Mouse (Mus musculus) embryo, embryonic 9.5 days (tissue): Measurements from ENCODE around the gene Higd1c.
A peak's percentile ranks its signal among the peaks of the same experiment; 100 is the strongest.
"Not testable (repeated sequence)": the region's sequence is repeated elsewhere in the genome, so short reads cannot be mapped to it uniquely, and the experiment has no call there.

ENCODE experiments used
- DNase-seq: peaks from one replicate; pipeline ENCODE4 v3.0.0-alpha.2; 2017; ENCODE audit errors: extremely low spot score

The Higd1c gene

DNA sequence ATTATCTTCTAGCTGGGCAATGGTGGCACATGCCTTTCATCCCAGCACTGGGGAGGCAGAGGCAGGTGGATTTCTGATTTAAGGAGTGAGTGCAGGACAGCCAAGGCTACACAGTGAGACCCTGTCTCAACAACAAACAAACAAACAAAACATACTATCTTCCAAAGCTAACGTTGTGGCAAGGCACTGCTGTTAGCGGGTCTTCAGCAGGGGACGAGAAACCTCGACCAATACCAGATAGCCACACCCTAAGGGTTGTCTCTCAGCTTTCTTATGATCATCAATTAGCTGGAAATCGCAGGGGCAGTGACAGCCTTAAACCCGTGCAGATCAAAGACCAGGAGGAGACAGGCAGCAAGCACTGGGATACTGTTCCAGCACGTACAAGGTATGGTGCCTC is at the start of gene Higd1c:
Higd1c (plus strand) TSS at position 301 of the 400 bp plus-strand sequence.
- no peak for DNase-seq

DNA sequence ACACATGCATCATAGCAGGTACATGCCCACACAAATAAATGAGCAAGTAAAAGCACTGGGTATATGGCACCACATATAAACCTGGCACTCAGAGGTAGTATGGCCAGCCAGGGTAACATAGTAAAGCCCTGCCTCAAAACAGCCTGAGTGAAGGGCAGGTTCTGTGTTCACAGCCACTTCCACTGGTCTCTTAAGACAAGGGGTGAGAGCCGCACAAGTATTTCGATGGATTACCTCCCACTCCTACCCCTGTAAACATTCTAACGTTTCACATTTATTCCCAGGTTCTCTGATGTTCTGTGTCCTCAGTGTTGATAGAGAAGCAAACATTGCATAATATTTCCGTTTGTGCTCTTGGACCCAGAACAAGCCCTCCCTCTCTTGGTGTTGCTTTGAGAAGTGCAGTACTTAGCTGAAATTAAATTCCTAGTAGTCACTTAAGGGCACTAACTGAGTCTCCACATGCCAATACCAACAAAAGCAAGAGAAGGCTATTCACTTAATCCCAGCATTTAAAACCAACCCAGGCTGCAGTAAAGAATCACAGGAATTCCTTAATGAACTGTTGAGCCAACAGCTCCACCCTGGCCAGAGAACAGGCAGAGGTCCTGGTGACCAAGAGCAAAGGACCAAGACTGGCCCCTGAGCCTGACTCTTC is 46.2 kb upstream of the Higd1c start:
- not testable (repeated sequence) for DNase-seq

DNA sequence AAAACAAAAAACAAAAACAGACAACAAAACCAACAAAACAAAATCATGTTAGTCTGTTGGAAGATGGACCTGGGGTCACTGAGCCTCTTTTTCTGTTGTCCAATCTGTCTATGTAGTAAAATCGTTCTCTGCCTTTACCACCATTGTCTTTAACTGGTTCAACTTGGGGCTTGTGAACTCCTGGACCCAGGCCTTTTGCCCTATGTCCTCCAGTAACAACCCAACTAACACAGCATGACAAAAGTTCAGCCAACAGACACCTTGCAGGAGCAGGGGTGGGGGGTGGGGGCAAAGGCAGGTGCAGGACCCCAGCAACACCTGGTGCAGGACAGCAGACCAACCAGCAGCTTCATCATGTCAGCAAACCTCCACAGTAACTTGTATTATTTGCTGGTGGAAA is 44.5 kb upstream of the Higd1c start:
- no peak for DNase-seq

GRCm38 (mm10) chr15:100320295-100320905 is 43.9 kb upstream of the Higd1c start:
- no peak for DNase-seq

- peak; percentile 24 for DNase-seq
These were observed 43.2 kb upstream of the Higd1c start for GRCm38 (mm10) chr15:100321134-100321533.

DNA sequence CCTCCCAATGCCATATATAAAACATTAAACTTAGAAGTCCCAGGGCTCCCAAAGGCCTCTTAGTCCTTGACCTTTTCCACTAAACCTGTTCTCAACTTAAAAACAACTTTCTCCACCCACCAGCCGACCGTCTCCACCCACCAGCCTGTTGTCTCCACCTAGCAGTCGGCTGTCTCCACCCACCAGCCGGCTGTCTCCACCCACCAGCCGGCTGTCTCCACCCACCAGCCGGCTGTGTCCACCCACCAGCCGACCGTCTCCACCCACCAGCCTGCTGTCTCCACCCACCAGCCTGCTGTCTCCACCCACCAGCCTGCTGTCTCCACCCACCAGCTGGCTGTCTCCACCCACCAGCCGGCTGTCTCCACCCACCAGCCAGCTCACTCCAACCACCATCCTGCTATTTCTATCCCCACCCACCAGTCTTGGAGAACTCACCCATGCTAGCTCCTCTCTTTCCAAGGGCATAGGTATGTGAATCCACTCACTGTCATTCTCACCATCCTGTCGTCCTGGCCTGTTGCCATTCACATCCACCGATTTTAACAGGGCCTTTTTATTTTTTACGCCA is 40.2 kb upstream of the Higd1c start:
- DNase-seq = no peak

DNA sequence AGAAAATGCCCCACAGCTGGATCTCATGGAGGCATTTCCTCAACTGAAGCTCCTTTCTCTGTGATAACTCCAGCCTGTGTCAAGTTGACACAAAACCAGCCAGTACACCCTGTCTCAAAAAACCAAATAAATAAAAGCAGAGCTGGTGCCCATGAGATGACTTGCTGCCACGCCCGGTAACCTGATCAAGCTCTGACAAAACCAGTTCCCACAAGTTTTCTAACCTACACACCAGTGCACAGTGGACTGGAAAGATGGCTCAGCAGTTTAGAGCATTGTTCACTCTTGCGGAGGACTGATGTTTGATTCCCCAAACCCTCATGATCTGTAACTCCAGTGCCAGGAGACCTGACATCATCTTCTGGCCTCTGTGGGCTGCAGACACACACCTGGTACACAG is 39.1 kb upstream of the Higd1c start:
- no peak for DNase-seq

DNA sequence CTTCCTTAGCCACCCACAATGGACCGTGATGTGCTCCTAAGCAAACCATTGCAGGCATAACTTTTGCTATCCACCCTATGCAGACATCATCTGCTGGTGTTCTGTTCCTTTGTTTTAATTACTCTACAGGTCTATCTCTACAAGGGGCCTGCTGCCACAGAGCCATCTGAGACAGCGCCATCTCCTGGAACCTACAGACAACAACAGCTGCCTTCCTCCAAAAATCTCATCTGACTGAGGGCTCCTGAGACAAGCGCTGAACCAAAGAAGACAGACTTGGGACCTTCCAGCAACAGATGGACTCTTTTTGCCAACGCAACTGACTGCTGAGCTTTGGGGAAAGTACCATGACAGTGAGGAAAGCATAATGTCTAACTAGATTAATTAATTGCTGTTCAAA is 36.3 kb upstream of the Higd1c start:
- DNase-seq = not testable (repeated sequence)

- not testable (repeated sequence) for DNase-seq
These were observed 35.0 kb upstream of the Higd1c start for GRCm38 (mm10) chr15:100329336-100329735.

DNA sequence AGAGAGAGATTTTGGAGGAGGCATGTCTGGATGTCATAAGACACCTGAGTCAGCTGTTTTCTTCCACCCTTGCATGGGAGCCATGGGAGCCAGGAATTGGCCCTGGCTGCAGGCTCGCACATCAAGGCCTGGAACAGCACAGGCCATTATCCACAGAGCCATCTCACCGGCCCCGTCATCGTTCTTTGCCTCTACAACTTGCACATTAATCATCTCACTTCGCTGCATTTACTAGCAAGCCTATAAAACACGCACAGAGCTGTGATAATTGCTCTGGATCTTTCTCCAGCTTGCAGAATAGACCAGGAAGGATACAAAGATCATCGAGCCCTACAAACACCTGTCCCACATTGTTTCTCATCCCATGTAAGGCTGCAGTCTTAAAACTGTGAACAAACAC is 33.6 kb upstream of the Higd1c start:
- DNase-seq = no peak

GRCm38 (mm10) chr15:100332077-100332961 is 32.0 kb upstream of the Higd1c start:
- not testable (repeated sequence) for DNase-seq

DNA sequence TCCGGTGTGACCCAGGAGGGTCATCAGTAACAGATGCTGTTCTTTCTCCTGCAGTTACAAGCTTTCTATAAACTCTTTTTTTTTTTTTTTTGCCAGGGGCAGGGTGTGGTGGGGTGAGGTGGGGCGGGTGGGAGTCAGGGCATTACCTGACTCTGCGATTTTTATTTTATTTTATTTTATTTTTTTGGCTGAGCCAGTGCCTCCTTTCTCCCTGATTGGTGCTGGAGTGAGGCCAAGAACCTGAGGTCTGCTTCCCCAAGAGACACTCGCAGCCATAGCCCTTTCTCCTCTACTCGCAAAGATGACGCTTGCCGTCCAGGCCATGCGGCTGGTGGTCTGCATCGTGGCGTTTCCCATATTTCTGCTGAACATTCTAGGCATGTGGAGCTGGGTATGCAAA is 29.7 kb upstream of the Higd1c start, which contains the start of gene Mettl7a3:
Mettl7a3 (plus strand) TSS at position 301 of the 400 bp plus-strand sequence.
- DNase-seq = no peak

GRCm38 (mm10) chr15:100337328-100337727 is 27.0 kb upstream of the Higd1c start:
- not testable (repeated sequence) for DNase-seq

- DNase-seq = not testable (repeated sequence)
These were observed 26.5 kb upstream of the Higd1c start for GRCm38 (mm10) chr15:100337847-100338246.

DNA sequence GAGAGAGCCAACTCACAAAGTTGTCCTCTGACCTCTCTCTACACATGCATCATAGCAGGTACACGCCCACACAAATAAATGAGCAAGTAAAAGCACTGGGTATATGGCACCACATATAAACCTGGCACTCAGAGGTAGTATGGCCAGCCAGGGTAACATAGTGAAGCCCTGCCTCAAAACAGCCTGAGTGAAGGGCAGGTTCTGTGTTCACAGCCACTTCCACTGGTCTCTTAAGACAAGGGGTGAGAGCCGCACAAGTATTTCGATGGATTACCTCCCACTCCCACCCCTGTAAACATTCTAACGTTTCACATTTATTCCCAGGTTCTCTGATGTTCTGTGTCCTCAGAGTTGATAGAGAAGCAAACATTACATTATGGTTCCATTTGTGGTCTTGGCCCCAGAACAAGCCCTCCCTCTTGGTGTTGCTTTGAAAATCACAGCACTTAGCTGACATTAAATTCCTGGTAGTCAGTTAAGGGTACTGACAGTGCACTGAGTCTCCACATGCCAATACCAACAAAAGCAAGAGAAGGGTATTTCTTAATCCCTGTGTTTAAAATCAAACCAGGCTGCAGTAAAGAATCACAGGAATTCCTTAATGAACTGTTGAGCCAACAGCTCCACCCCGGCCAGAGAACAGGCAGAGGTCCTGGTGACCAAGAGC is 22.9 kb upstream of the Higd1c start:
- not testable (repeated sequence) for DNase-seq

- no peak for DNase-seq
These were observed 18.9 kb upstream of the Higd1c start for GRCm38 (mm10) chr15:100345484-100345883.

DNA sequence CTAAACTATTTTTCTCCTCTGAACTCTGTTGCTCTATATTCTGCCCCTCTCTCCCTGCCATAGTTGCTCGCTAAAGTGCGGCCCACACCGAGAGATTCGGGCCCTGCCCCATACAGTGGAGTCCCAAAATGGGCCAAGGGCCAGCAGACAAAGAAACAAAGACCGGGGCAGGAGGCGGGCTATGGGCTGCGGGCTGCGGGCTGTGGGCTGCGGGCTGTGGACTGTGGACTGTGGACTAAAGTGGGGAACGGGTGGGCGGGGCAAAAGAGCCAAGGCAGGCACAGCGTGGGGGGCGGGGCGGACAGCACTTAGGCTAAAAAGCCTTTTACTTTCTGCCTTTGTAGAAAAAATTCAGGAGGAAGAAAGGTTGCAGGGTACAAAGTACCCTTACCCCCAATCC is 17.6 kb upstream of the Higd1c start:
- no peak for DNase-seq

DNA sequence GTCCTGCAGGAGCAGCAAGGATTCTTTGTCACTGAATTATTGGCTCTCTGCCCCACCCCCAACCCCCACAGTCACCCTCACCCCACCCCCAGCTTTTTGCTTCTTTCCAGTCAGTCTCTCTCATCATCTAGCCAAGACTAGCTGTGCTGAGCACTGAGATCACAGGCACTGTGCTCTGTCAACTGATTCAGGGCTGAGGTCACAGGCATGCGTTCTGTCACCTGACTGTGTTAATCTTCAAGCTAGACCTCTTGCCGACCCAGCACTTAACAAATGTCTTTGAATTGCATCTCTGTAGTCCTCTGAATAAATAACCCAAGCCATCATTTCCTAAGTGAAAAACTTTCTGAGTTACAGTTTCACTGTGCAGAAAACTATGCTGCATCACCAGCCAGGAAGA is 14.8 kb upstream of the Higd1c start:
- DNase-seq = no peak

DNA sequence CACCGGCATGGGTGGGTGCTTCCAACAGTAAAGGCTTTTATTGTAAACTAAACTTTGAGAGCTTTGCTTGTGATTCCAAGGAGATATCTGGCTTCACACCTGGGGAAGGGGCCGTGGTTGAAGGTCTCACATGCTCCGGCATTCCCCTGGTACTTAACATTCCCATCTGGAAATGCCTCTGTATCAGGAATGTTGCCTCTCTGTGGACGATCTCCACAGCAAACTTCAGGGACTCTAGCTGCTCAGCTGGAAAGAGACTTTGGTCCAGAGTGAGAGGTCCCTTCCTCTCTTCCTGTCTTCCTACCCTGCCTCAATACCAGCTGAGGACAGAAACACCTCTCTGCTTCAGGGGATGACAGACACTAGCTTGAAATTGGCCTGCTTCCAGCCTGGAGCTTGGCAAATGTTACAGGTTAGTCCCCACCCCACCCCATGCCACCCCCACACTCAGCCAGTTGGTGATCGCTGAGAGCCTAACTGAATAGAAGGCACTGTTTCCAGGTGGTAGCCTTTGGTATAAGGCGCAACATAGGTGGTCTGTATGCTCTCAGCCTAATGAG is 12.8 kb upstream of the Higd1c start:
- no peak for DNase-seq

GRCm38 (mm10) chr15:100352711-100353250 is 11.6 kb upstream of the Higd1c start, which contains the start of the genes Methig1 and Mettl7a2:
Gene Methig1 (plus strand): TSS chr15:100353149.
Gene Mettl7a2 (plus strand): TSS chr15:100353200.
- DNase-seq = no peak

GRCm38 (mm10) chr15:100353399-100353798 is 10.9 kb upstream of the Higd1c start:
- DNase-seq = not testable (repeated sequence)
